Mouse (Mus musculus): ENCODE measurements around the gene Angptl2. TPM values are rescaled to one million over a fixed set of nuclear protein-coding genes. Genes with fewer than 3 reads are reported as not detected.
A peak's percentile ranks its signal among the peaks of the same experiment; 100 is the strongest.

Angptl2 gene
- polyA plus RNA-seq, 1 experiment: 22.3 TPM

- 56% methylated on average over 3 of the region's 3 CpGs for WGBS
- peak; percentile 25 for DNase-seq (ENCODE audit: low read depth, low spot score)
These were observed 41.1 kb downstream of the Angptl2 start for GRCm38 (mm10) chr2:33256769-33257537.

GRCm38 (mm10) chr2:33260772-33261171 lies 44.9 kb downstream of the Angptl2 start:
- no peak for DNase-seq (ENCODE audit: low read depth, low spot score)
- 91% methylated on average over 8 of the region's 8 CpGs for WGBS

GRCm38 (mm10) chr2:33261475-33261874 lies 45.6 kb downstream of the Angptl2 start:
- 95% methylated on average over 3 of the region's 3 CpGs for WGBS
- DNase-seq (ENCODE audit: low read depth, low spot score): no peak

- no peak for DNase-seq (ENCODE audit: low read depth, low spot score)
- WGBS: 73% methylated on average over 3 of the region's 3 CpGs
These were observed 49.9 kb downstream of the Angptl2 start for GRCm38 (mm10) chr2:33265793-33266192.

GRCm38 (mm10) chr2:33267075-33267474 lies 51.2 kb downstream of the Angptl2 start:
- 84% methylated on average over 1 of the region's 1 CpGs for WGBS
- DNase-seq (ENCODE audit: low read depth, low spot score): no peak

GRCm38 (mm10) chr2:33268384-33269131 lies 52.7 kb downstream of the Angptl2 start:
- DNase-seq (ENCODE audit: low read depth, low spot score): no peak

GRCm38 (mm10) chr2:33269132-33269493 lies 53.2 kb downstream of the Angptl2 start:
- no peak for DNase-seq (ENCODE audit: low read depth, low spot score)
- 90% methylated on average over 2 of the region's 2 CpGs for WGBS

More at GRCm38 (mm10) chr2:33268384-33269131, 52.7 kb downstream of the Angptl2 start:
- 78% methylated on average over 6 of the region's 6 CpGs for WGBS

- no peak for DNase-seq (ENCODE audit: low read depth, low spot score)
- WGBS: 84% methylated on average over 2 of the region's 2 CpGs
These were observed 54.7 kb downstream of the Angptl2 start for GRCm38 (mm10) chr2:33270569-33270968.

- DNase-seq (ENCODE audit: low read depth, low spot score): no peak
- 90% methylated on average over 1 of the region's 1 CpGs for WGBS
These were observed 55.6 kb downstream of the Angptl2 start for GRCm38 (mm10) chr2:33271511-33271910.

GRCm38 (mm10) chr2:33272665-33273439 lies 57.0 kb downstream of the Angptl2 start:
- 77% methylated on average over 4 of the region's 4 CpGs for WGBS
- no peak for DNase-seq (ENCODE audit: low read depth, low spot score)

- 87% methylated on average over 12 of the region's 12 CpGs for WGBS
- DNase-seq (ENCODE audit: low read depth, low spot score): no peak
These were observed 59.0 kb downstream of the Angptl2 start for GRCm38 (mm10) chr2:33274719-33275490.

GRCm38 (mm10) chr2:33279758-33280157 lies 63.9 kb downstream of the Angptl2 start:
- DNase-seq (ENCODE audit: low read depth, low spot score): no peak
- WGBS: 84% methylated on average over 10 of the region's 10 CpGs

- WGBS: 84% methylated on average over 2 of the region's 2 CpGs
- no peak for DNase-seq (ENCODE audit: low read depth, low spot score)
These were observed 64.7 kb downstream of the Angptl2 start for GRCm38 (mm10) chr2:33280525-33280924.

GRCm38 (mm10) chr2:33281807-33282206 lies 65.9 kb downstream of the Angptl2 start:
- 91% methylated on average over 5 of the region's 5 CpGs for WGBS
- DNase-seq (ENCODE audit: low read depth, low spot score): no peak

GRCm38 (mm10) chr2:33282877-33283276 lies 67.0 kb downstream of the Angptl2 start:
- DNase-seq (ENCODE audit: low read depth, low spot score): no peak
- 46% methylated on average over 4 of the region's 4 CpGs for WGBS

GRCm38 (mm10) chr2:33283674-33284073 lies 67.8 kb downstream of the Angptl2 start:
- WGBS: 72% methylated on average over 2 of the region's 2 CpGs
- no peak for DNase-seq (ENCODE audit: low read depth, low spot score)

- 84% methylated on average over 5 of the region's 5 CpGs for WGBS
- DNase-seq (ENCODE audit: low read depth, low spot score): no peak
These were observed 73.0 kb downstream of the Angptl2 start for GRCm38 (mm10) chr2:33288837-33289236.

- no peak for DNase-seq (ENCODE audit: low read depth, low spot score)
- WGBS: 91% methylated on average over 8 of the region's 8 CpGs
These were observed 74.6 kb downstream of the Angptl2 start for GRCm38 (mm10) chr2:33290491-33290890.

- no peak for DNase-seq (ENCODE audit: low read depth, low spot score)
- 40% methylated on average over 2 of the region's 2 CpGs for WGBS
These were observed 76.2 kb downstream of the Angptl2 start for GRCm38 (mm10) chr2:33292057-33292456.
